In genomic region chr7:118850676-118851290, GRCm38 (mm10) we compare ENCODE assay signal across 8 mouse cellular contexts. TPM values are rescaled to one million over a fixed set of nuclear protein-coding genes. Genes with fewer than 3 reads are reported as not detected.
DNase-seq lines count a peak whose midpoint lies in the region; ATAC-seq and TF ChIP-seq lines count a peak whose summit lies in the region.
"Had no signal": no experiment of that assay in that cellular context is flagged by ENCODE, and none has a peak within 500 bp of the region (broad histone marks: within the 10 kb centered on the region; RNA-seq: fewer than 3 reads in every experiment).

No protein-coding gene starts in this region.

- intact Hi-C loops in heart, postnatal 14 days (cut with DNase I) = loop anchor here (5.0 kb wide), 1 partner anchor 83 kb away; no protein-coding TSS in a partner anchor

- TF ChIP-seq CTCF in ES-Bruce4 (IDR thresholded peaks at IDR 0.05; ENCODE audit: low read depth, low read length) = no peak
- TF ChIP-seq CTCF in forebrain, postnatal 0 days (IDR thresholded peaks at IDR 0.05; ENCODE audit: low read depth) = no peak

- H3K4me3 ChIP-seq in ES-Bruce4 (ENCODE audit: low read depth, low read length) = peak overlapping the region; percentile 3; the same call in 1 of the 2 replicates
- no peak overlapping the region for H3K4me3 ChIP-seq in forebrain, postnatal 0 days (ENCODE audit: low read depth, low read length)

- H3K4me2 ChIP-seq in forebrain, postnatal 0 days (ENCODE audit: low read depth) = no peak overlapping the region

- H3K27me3 ChIP-seq in ES-Bruce4 (ENCODE audit: control insufficient read depth, insufficient read depth, low read length, poor library complexity, severe bottlenecking) = no peaks in the 10 kb centered on the region
- H3K27me3 ChIP-seq in forebrain, postnatal 0 days (ENCODE audit: insufficient read depth, low read length) = no peaks in the 10 kb centered on the region

- DNase-seq in kidney, postnatal 10 days = peak; percentile 33
- DNase-seq in kidney, postnatal 4 days = no peak
- peak; percentile 93 for DNase-seq in R1 (ENCODE audit: low read depth, low spot score)
- DNase-seq in heart, postnatal 14 days = peak; percentile 45 to 66
- no peak for DNase-seq in forebrain, postnatal 0 days
- no peak for DNase-seq in embryo, embryonic 9.5 days (ENCODE audit: extremely low spot score)
- DNase-seq: kidney, adult 8-10 months had no signal

- TF ChIP-seq POLR2A in ES-Bruce4 (IDR thresholded peaks at IDR 0.05; ENCODE audit: insufficient read depth, low read length) = no peak

- TF ChIP-seq EP300 in ES-Bruce4 (IDR thresholded peaks at IDR 0.05; ENCODE audit: insufficient read depth, low read depth, low read length) = 0 out of 2 replicates have a peak, but pooled peaks have one; percentile 59

- H3K36me3 ChIP-seq in ES-Bruce4 (ENCODE audit: control insufficient read depth, insufficient read depth, low read length, poor library complexity, severe bottlenecking) = peaks cover 49% of the 10 kb centered on the region
- H3K36me3 ChIP-seq in forebrain, postnatal 0 days (ENCODE audit: insufficient read depth) = peaks cover 56% of the 10 kb centered on the region

- peak overlapping the region; percentile 34 for H3K27ac ChIP-seq in ES-Bruce4 (ENCODE audit: insufficient read depth, low read length)
- H3K27ac ChIP-seq in forebrain, postnatal 0 days (ENCODE audit: low read depth, low read length) = no peak overlapping the region

- no peak for ATAC-seq in forebrain, postnatal 0 days

- no peaks in the 10 kb centered on the region for H3K9me3 ChIP-seq in ES-Bruce4 (replicated peaks; ENCODE audit: control insufficient read depth, insufficient read depth, low read length, poor library complexity, severe bottlenecking)
- H3K9me3 ChIP-seq in forebrain, postnatal 0 days (ENCODE audit: low read length) = no peaks in the 10 kb centered on the region

- no peak overlapping the region for H3K9ac ChIP-seq in ES-Bruce4 (ENCODE audit: low read depth, poor library complexity, severe bottlenecking)
- H3K9ac ChIP-seq in forebrain, postnatal 0 days = no peak overlapping the region

- 55% methylated on average over 9 of the region's 9 CpGs for WGBS in forebrain, postnatal 0 days

- peaks cover 5% of the 10 kb centered on the region for H3K4me1 ChIP-seq in ES-Bruce4 (ENCODE audit: control insufficient read depth, insufficient read depth, low read length)
- peaks cover 12% of the 10 kb centered on the region for H3K4me1 ChIP-seq in forebrain, postnatal 0 days (ENCODE audit: insufficient read depth)

RNA-seq across cellular contexts. Expression of gene Iqck, which starts 4.8 kb away (rescaled TPM):
- 0.73 and 1.4 TPM in 2 replicates for polyA plus RNA-seq in ES-Bruce4 (2011; ENCODE audit: insufficient read depth, insufficient read length, low read depth, missing spikeins)
- under 1 TPM; 0.27 to 0.60 TPM for total RNA-seq in heart, postnatal 14 days (2021)
- 7.1 and 7.2 TPM in 2 replicates for total RNA-seq in forebrain, postnatal 0 days (2014; rRNA removed)
- polyA plus RNA-seq in forebrain, postnatal 0 days (2015; fragmentation: Nextera tagmentation; extraction: Ambion mirVana) = 4.6 and 6.2 TPM in 2 replicates

RNA-seq across cellular contexts. Expression of gene Knop1, which starts 5.3 kb away (rescaled TPM):
- polyA plus RNA-seq in ES-Bruce4 (2011; ENCODE audit: insufficient read depth, insufficient read length, low read depth, missing spikeins) = 82.5 and 83.1 TPM in 2 replicates
- total RNA-seq in heart, postnatal 14 days (2021) = 10 to 100 TPM; 16.9 to 18.4 TPM
- total RNA-seq in forebrain, postnatal 0 days (2014; rRNA removed) = 30.2 and 41.5 TPM in 2 replicates
- 65.6 and 75.0 TPM in 2 replicates for polyA plus RNA-seq in forebrain, postnatal 0 days (2015; fragmentation: Nextera tagmentation; extraction: Ambion mirVana)

Comparison
In these comparisons a context has a peak if more than half of its experiments do, and no peak if none do; other contexts are left out.
1. DNase-seq: peak in kidney, postnatal 10 days (single experiment), R1 (single experiment) and heart, postnatal 14 days (2 of 2); none in kidney, postnatal 4 days (0 of 2), forebrain, postnatal 0 days (single experiment) and embryo, embryonic 9.5 days (single experiment).